Mouse (Mus musculus): ENCODE data around the gene Ccdc142. TPM values are rescaled to one million over a fixed set of nuclear protein-coding genes. Genes with fewer than 3 reads are reported as not detected.

The Ccdc142 gene
- polyA plus RNA-seq, 1 experiment from 2014 or later, result 2.1 TPM

DNA sequence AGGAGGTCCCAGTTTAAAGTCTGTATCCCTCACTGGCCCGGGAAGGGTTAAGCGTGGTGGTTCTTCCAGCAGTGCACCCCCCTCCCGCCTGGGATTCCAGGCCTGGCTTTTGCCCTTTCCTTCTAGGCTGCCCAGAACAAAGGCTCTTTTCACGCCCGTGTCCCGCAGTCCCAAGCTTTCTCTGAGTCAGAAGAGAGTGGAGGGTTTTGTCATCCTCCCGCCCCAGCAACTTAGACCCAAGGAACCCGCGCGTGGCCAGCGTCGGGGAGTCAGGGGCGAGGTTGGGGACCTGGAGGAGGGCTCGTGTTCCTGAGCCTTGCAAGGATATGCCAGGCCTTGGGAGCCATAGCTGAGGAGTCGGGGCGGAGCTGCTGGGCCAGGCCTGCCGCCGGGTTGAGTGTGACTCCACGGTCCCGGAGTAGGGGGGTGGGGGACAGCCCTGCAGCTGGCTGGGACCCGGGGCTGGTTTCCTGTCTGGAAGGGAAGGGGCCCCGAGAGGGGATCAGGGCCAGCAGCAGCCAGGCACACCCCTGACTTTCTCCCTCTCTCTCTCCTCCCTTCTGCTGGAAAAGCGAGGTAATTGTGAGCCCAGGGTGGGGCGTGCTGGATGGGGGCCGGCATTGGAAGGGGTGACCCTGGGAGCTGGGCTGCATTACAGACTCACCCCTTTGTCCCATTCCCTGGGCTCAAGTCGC is 35.6 kb downstream of the Ccdc142 start:
- WGBS (ENCODE audit: insufficient replicate concordance), result 1% methylated on average over 25 of the region's 26 CpGs
- Histone ChIP-seq H3K4me3 (ENCODE audit: low read depth, low read length) (peak overlapping the region; percentile 63), H3K27me3 (ENCODE audit: control insufficient read depth, insufficient read depth, low read length) (0 out of 2 replicates have a peak, but pooled peaks cover 3% of the 10 kb centered on the region), H3K4me2 (peak overlapping the region; percentile 87), H3K36me3 (ENCODE audit: control insufficient read depth, insufficient read depth, low read length) (no peaks in the 10 kb centered on the region), H3K9me3 (replicated peaks; ENCODE audit: control insufficient read depth, low read length) (no peaks in the 10 kb centered on the region), H3K4me1 (ENCODE audit: control insufficient read depth, insufficient read depth, low read length) (peaks cover 31% of the 10 kb centered on the region), H3K9ac (ENCODE audit: low read depth, low read length) (peak overlapping the region; percentile 94), H3K27ac (ENCODE audit: low read depth, low read length) (peak overlapping the region; percentile 99)
- peak; percentile 72 for ATAC-seq (replicated peaks; ENCODE audit: insufficient number of reproducible peaks, low FRiP score, low TSS enrichment)

DNA sequence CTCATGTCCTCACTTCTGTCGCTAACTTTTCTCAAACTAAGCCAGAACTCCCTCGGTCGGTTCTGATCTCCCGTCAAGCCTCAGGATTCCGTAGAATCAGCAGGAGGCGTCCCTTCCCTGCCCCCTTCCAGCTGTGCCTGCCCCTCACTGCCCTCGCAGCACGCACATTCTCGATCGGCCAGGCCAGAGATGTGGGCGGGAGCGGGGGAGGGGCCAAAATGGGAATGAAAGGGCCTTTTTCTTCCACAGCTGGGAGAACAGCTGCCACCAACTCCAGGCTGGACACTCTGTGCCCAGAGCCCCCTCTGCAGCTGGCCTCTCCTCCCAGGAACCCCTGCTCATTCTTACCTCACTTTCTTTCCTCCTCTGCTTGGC is 36.2 kb downstream of the Ccdc142 start:
- Histone ChIP-seq H3K4me3 (ENCODE audit: low read depth, low read length) (peak overlapping the region; percentile 63), H3K9ac (ENCODE audit: low read depth, low read length) (peak overlapping the region; percentile 94), H3K9me3 (replicated peaks; ENCODE audit: control insufficient read depth, low read length) (no peaks in the 10 kb centered on the region), H3K27me3 (ENCODE audit: control insufficient read depth, insufficient read depth, low read length) (0 out of 2 replicates have a peak, but pooled peaks cover 3% of the 10 kb centered on the region), H3K36me3 (ENCODE audit: control insufficient read depth, insufficient read depth, low read length) (no peaks in the 10 kb centered on the region), H3K4me1 (ENCODE audit: control insufficient read depth, insufficient read depth, low read length) (peaks cover 36% of the 10 kb centered on the region), H3K27ac (ENCODE audit: low read depth, low read length) (peak overlapping the region; percentile 99), H3K4me2 (peak overlapping the region; percentile 87)
- WGBS (ENCODE audit: insufficient replicate concordance), result 0% methylated on average over 12 of the region's 12 CpGs
- ATAC-seq (replicated peaks; ENCODE audit: insufficient number of reproducible peaks, low FRiP score, low TSS enrichment), result peak; percentile 78

DNA sequence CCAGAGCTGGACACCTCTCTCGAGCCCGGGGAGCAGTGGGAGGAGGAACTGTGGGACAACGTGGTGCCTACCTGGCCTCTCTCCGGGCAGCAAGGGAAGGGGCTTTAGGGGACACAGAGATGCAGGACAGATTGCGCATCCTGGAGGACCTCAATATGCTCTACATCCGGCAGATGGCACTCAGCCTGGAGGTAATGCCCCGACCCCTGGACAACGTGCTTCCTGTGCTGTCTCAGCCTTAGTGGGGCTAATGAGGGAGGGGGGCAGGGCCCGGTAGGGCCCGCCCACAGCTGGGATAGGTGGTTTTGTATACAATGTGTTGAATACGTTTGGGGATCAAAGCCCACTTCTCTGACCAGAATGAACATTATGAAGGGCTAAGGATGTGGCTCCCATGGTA is 36.7 kb downstream of the Ccdc142 start:
- H3K9ac ChIP-seq (ENCODE audit: low read depth, low read length), result peak overlapping the region; percentile 94
- H3K36me3 ChIP-seq (ENCODE audit: control insufficient read depth, insufficient read depth, low read length), result no peaks in the 10 kb centered on the region
- ATAC-seq (replicated peaks; ENCODE audit: insufficient number of reproducible peaks, low FRiP score, low TSS enrichment), result 0 out of 2 replicates have a peak, but pooled peaks have one; percentile 23
- H3K27me3 ChIP-seq (ENCODE audit: control insufficient read depth, insufficient read depth, low read length), result 0 out of 2 replicates have a peak, but pooled peaks cover 3% of the 10 kb centered on the region
- peak overlapping the region; percentile 87 for H3K4me2 ChIP-seq
- H3K9me3 ChIP-seq (replicated peaks; ENCODE audit: control insufficient read depth, low read length), result no peaks in the 10 kb centered on the region
- H3K4me3 ChIP-seq (ENCODE audit: low read depth, low read length), result peak overlapping the region; percentile 63
- peak overlapping the region; percentile 99 for H3K27ac ChIP-seq (ENCODE audit: low read depth, low read length)
- 1% methylated on average over 11 of the region's 11 CpGs for WGBS (ENCODE audit: insufficient replicate concordance)
- H3K4me1 ChIP-seq (ENCODE audit: control insufficient read depth, insufficient read depth, low read length), result peaks cover 39% of the 10 kb centered on the region

DNA sequence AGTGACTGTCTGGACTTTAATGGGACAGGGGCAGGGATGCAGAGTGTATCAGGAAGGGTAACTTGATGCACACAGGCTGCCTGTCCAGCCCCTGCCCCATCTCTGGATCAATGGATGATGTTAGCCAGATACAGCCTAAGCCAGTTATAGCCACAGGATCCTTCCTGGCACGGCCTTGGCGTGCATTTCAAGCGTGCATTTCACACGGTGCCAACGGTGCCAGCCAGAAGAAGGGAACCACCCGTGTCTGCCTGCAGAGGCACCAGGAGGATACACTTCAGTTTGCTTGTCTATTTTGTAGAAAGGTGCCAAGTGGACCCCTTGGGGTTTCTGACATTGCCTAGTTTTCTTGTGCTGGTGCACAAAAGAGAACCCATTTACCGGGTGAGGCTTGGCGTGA is 38.6 kb downstream of the Ccdc142 start:
- H3K4me2 ChIP-seq, result no peak overlapping the region
- no peak for ATAC-seq (replicated peaks; ENCODE audit: insufficient number of reproducible peaks, low FRiP score, low TSS enrichment)
- WGBS (ENCODE audit: insufficient replicate concordance), result 83% methylated on average over 8 of the region's 8 CpGs
- no peak overlapping the region for H3K9ac ChIP-seq (ENCODE audit: low read depth, low read length)
- no peaks in the 10 kb centered on the region for H3K9me3 ChIP-seq (replicated peaks; ENCODE audit: control insufficient read depth, low read length)
- H3K27me3 ChIP-seq (ENCODE audit: control insufficient read depth, insufficient read depth, low read length), result 0 out of 2 replicates have a peak, but pooled peaks cover 3% of the 10 kb centered on the region
- H3K4me3 ChIP-seq (ENCODE audit: low read depth, low read length), result no peak overlapping the region
- H3K27ac ChIP-seq (ENCODE audit: low read depth, low read length), result no peak overlapping the region
- H3K4me1 ChIP-seq (ENCODE audit: control insufficient read depth, insufficient read depth, low read length), result peaks cover 39% of the 10 kb centered on the region
- no peaks in the 10 kb centered on the region for H3K36me3 ChIP-seq (ENCODE audit: control insufficient read depth, insufficient read depth, low read length)

DNA sequence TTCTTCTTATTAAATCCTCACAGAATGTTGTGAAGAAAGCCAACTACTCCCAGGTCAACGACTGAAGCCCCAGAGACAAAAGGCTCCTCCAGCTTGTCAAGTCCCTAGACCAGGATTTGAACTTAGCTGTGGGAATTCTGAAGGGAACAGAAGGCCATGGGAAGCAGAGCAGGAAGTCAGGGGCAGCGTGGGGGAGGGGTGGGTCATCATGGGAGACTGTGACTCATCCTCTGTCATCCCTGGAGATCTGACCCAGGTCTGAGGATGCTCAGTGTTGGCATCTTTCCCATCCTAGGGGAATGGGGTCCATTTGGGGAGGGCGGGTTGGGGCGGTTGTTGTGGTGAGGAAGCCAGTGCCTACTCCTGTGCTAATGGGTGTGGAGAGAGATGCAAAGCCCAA is 40.2 kb downstream of the Ccdc142 start:
- Histone ChIP-seq H3K9ac (ENCODE audit: low read depth, low read length) (peak overlapping the region; percentile 73), H3K4me1 (ENCODE audit: control insufficient read depth, insufficient read depth, low read length) (peaks cover 28% of the 10 kb centered on the region), H3K4me2 (peak overlapping the region; percentile 70), H3K4me3 (ENCODE audit: low read depth, low read length) (peak overlapping the region; percentile 39), H3K27ac (ENCODE audit: low read depth, low read length) (peak overlapping the region; percentile 29; the same call in 1 of the 2 replicates), H3K36me3 (ENCODE audit: control insufficient read depth, insufficient read depth, low read length) (no peaks in the 10 kb centered on the region), H3K27me3 (ENCODE audit: control insufficient read depth, insufficient read depth, low read length) (no peaks in the 10 kb centered on the region), H3K9me3 (replicated peaks; ENCODE audit: control insufficient read depth, low read length) (no peaks in the 10 kb centered on the region)
- ATAC-seq (replicated peaks; ENCODE audit: insufficient number of reproducible peaks, low FRiP score, low TSS enrichment), result no peak
- WGBS (ENCODE audit: insufficient replicate concordance), result 29% methylated on average over 4 of the region's 4 CpGs

DNA sequence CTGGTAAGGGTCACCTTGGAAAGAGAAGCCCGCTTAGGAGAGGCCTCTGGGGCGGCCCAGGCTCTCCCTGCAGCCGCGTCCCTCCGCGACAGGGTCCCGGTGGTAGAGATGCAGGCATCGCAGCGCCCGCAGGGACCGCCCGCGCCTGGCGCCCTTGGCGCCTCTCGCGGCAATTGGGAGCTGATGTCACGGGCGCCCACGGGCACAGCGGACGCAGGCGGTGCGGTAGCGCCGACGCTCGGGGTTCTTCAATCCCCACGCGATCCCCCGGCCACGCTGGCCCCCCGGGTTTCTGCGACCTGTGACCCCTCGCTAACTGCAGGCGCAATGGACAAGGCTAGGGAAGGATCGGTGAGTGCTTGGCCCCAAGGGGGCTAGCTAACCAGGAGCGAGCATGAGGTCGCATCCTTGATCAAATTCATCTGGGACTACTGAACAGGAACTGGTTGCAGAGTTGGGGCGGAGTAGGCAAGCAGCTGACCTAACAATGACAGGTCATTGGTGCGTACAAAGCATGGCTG is 40.9 kb downstream of the Ccdc142 start:
- ATAC-seq (replicated peaks; ENCODE audit: insufficient number of reproducible peaks, low FRiP score, low TSS enrichment), result no peak
- H3K27me3 ChIP-seq (ENCODE audit: control insufficient read depth, insufficient read depth, low read length), result no peaks in the 10 kb centered on the region
- H3K9ac ChIP-seq (ENCODE audit: low read depth, low read length), result peak overlapping the region; percentile 73
- 2% methylated on average over 41 of the region's 41 CpGs for WGBS (ENCODE audit: insufficient replicate concordance)
- H3K4me2 ChIP-seq, result peak overlapping the region; percentile 70
- 0 out of 2 replicates have a peak, but pooled peaks cover 3% of the 10 kb centered on the region for H3K36me3 ChIP-seq (ENCODE audit: control insufficient read depth, insufficient read depth, low read length)
- peak overlapping the region; percentile 29; the same call in 1 of the 2 replicates for H3K27ac ChIP-seq (ENCODE audit: low read depth, low read length)
- peaks cover 28% of the 10 kb centered on the region for H3K4me1 ChIP-seq (ENCODE audit: control insufficient read depth, insufficient read depth, low read length)
- H3K4me3 ChIP-seq (ENCODE audit: low read depth, low read length), result peak overlapping the region; percentile 39
- H3K9me3 ChIP-seq (replicated peaks; ENCODE audit: control insufficient read depth, low read length), result no peaks in the 10 kb centered on the region

DNA sequence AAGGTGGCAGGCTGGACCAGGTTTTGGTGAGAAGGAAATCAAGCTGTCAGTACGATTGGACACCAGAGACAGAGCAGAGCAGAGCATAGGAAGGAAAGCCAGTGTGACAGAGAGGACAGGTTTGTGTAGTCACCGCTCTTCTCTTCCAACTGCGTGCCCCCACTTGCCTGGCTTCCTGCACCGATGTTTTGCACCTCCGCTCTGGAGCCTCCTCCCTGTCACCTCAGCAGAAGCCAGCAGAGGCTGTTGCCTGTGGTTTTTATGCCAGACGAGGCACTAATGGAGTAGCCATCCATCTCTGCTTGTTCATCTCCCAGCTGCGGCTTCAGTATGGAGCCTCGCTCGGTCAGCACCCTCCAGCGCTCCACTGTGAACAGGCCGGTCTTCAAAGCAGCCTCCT is 41.5 kb downstream of the Ccdc142 start:
- 38% methylated on average over 11 of the region's 11 CpGs for WGBS (ENCODE audit: insufficient replicate concordance)

DNA sequence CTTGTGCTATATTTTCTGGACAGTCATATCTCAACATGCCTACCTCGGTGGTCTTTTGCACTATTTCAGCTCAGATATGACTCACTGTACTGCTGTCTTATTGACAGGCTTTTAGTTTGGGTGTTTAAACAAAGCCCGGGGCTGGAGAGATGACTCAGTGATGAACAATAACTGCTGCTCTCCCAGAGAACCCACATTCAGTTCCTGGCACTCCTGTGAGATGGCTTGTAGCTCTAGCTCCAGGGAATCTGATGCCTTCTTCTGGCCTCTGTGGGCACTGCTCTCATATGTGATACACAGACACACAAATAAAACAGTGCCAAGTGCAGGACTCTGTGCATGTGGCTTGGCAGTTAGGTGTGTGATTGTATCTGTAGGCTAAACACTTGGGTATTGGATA is 43.8 kb downstream of the Ccdc142 start:
- ATAC-seq (replicated peaks; ENCODE audit: insufficient number of reproducible peaks, low FRiP score, low TSS enrichment), result no peak
- Histone ChIP-seq H3K9me3 (replicated peaks; ENCODE audit: control insufficient read depth, low read length) (no peaks in the 10 kb centered on the region), H3K9ac (ENCODE audit: low read depth, low read length) (no peak overlapping the region), H3K4me3 (ENCODE audit: low read depth, low read length) (no peak overlapping the region), H3K27ac (ENCODE audit: low read depth, low read length) (no peak overlapping the region), H3K27me3 (ENCODE audit: control insufficient read depth, insufficient read depth, low read length) (no peaks in the 10 kb centered on the region), H3K4me1 (ENCODE audit: control insufficient read depth, insufficient read depth, low read length) (peaks cover 14% of the 10 kb centered on the region), H3K36me3 (ENCODE audit: control insufficient read depth, insufficient read depth, low read length) (peaks cover 3% of the 10 kb centered on the region; the same call in 1 of the 2 replicates), H3K4me2 (no peak overlapping the region)
- 53% methylated on average over 2 of the region's 2 CpGs for WGBS (ENCODE audit: insufficient replicate concordance)

More for the DNA sequence above, 41.5 kb downstream of the Ccdc142 start:
- H3K9ac ChIP-seq (ENCODE audit: low read depth, low read length), result no peak overlapping the region; the same call in 1 of the 2 replicates
- H3K4me3 ChIP-seq (ENCODE audit: low read depth, low read length), result no peak overlapping the region
- peaks cover 3% of the 10 kb centered on the region; the same call in 1 of the 2 replicates for H3K36me3 ChIP-seq (ENCODE audit: control insufficient read depth, insufficient read depth, low read length)
- peak overlapping the region; percentile 70 for H3K4me2 ChIP-seq
- H3K27me3 ChIP-seq (ENCODE audit: control insufficient read depth, insufficient read depth, low read length), result no peaks in the 10 kb centered on the region
- H3K4me1 ChIP-seq (ENCODE audit: control insufficient read depth, insufficient read depth, low read length), result peaks cover 27% of the 10 kb centered on the region
- H3K27ac ChIP-seq (ENCODE audit: low read depth, low read length), result no peak overlapping the region
- no peaks in the 10 kb centered on the region for H3K9me3 ChIP-seq (replicated peaks; ENCODE audit: control insufficient read depth, low read length)
- ATAC-seq (replicated peaks; ENCODE audit: insufficient number of reproducible peaks, low FRiP score, low TSS enrichment), result no peak
